Mouse (Mus musculus) liver, embryonic 13.5 days (tissue): ENCODE measurements around the gene Sprr2e. TPM values are rescaled to one million over a fixed set of nuclear protein-coding genes. Genes with fewer than 3 reads are reported as not detected.

ENCODE experiments used
- polyA plus RNA-seq: library from polyadenylated mRNA; unstranded; fragments of >200 nt; fragmentation: Nextera tagmentation; extraction: Ambion mirVana; gene quantifications from 2 replicates; pipeline ENCODE4 v1.2.1, GENCODE M21; 2015

Gene Sprr2e
- polyA plus RNA-seq, 1 experiment from 2014 or later = not detected

Other genes with a start within 250 kb of the Sprr2e start
- not detected in 2 replicates for gene Prr9, start 228.2 kb upstream of the Sprr2e start, polyA plus RNA-seq
- gene Lelp1, start 209.4 kb upstream of the Sprr2e start, polyA plus RNA-seq = not detected in 2 replicates
- 0.06 TPM in 1 of 2 replicates, not detected in the other for gene Sprr2a1, start 136.3 kb upstream of the Sprr2e start, polyA plus RNA-seq
- 0.44 and 0.61 TPM in 2 replicates for gene Sprr2a2, start 136.2 kb upstream of the Sprr2e start, polyA plus RNA-seq
- not detected in 2 replicates for gene Sprr2a3, start 66.7 kb upstream of the Sprr2e start, polyA plus RNA-seq
- gene Sprr2b, start 35.5 kb upstream of the Sprr2e start, polyA plus RNA-seq = not detected in 2 replicates
- not detected in 2 replicates for gene Sprr2d, start 13.0 kb upstream of the Sprr2e start, polyA plus RNA-seq
- not detected in 2 replicates for gene Sprr2f, start 13.0 kb downstream of the Sprr2e start, polyA plus RNA-seq
- gene Sprr2h, start 33.5 kb downstream of the Sprr2e start, polyA plus RNA-seq = not detected in 2 replicates
- not detected in 2 replicates for gene Sprr2i, start 55.8 kb downstream of the Sprr2e start, polyA plus RNA-seq
- not detected in 2 replicates for gene Sprr2j-ps, start 65.9 kb downstream of the Sprr2e start, polyA plus RNA-seq
- gene Gm9774, start 77.3 kb downstream of the Sprr2e start, polyA plus RNA-seq = 9.1 and 10.0 TPM in 2 replicates
- not detected in 2 replicates for gene Sprr2k, start 80.4 kb downstream of the Sprr2e start, polyA plus RNA-seq
- not detected in 2 replicates for gene Sprr1b, start 86.6 kb downstream of the Sprr2e start, polyA plus RNA-seq
- not detected in 2 replicates for gene Sprr3, start 106.6 kb downstream of the Sprr2e start, polyA plus RNA-seq
- not detected in 2 replicates for gene Sprr1a, start 133.8 kb downstream of the Sprr2e start, polyA plus RNA-seq
- not detected in 2 replicates for gene Sprr4, start 148.3 kb downstream of the Sprr2e start, polyA plus RNA-seq
- gene 2310046K23Rik, start 182.4 kb downstream of the Sprr2e start, polyA plus RNA-seq = not detected in 2 replicates
- 0.05 and 0.10 TPM in 2 replicates for gene Ivl, start 221.6 kb downstream of the Sprr2e start, polyA plus RNA-seq
- gene Smcp, start 236.9 kb downstream of the Sprr2e start, polyA plus RNA-seq = not detected in 2 replicates